Mouse (Mus musculus): ENCODE data around the gene Boc. TPM values are rescaled to one million over a fixed set of nuclear protein-coding genes. Genes with fewer than 3 reads are reported as not detected.

The Boc gene
- polyA plus RNA-seq, 1 experiment = not detected

GRCm38 (mm10) chr16:44578551-44578950 is 19.9 kb upstream of the Boc start:
- 79% methylated on average over 1 of the region's 1 CpGs for WGBS
- Histone ChIP-seq H3K4me3 (ENCODE audit: insufficient read depth, low read depth, low read length) (no peak overlapping the region), H3K4me1 (ENCODE audit: control insufficient read depth, insufficient read depth, low read length) (peaks cover 4% of the 10 kb centered on the region; the same call in 1 of the 2 replicates), H3K27ac (ENCODE audit: insufficient read depth, low read depth, low read length) (no peak overlapping the region)
- no peak for TF ChIP-seq CTCF (IDR thresholded peaks at IDR 0.05; ENCODE audit: insufficient read depth, low read depth, low read length)
- no peak for TF ChIP-seq POLR2A (IDR thresholded peaks at IDR 0.05; ENCODE audit: insufficient read depth, low read depth, low read length)

GRCm38 (mm10) chr16:44568056-44568455 is 9.4 kb upstream of the Boc start:
- Histone ChIP-seq H3K27ac (ENCODE audit: insufficient read depth, low read depth, low read length) (no peak overlapping the region), H3K4me1 (ENCODE audit: control insufficient read depth, insufficient read depth, low read length) (no peaks in the 10 kb centered on the region), H3K4me3 (ENCODE audit: insufficient read depth, low read depth, low read length) (no peak overlapping the region)
- TF ChIP-seq POLR2A (IDR thresholded peaks at IDR 0.05; ENCODE audit: insufficient read depth, low read depth, low read length) (no peak), CTCF (IDR thresholded peaks at IDR 0.05; ENCODE audit: insufficient read depth, low read depth, low read length) (no peak)

GRCm38 (mm10) chr16:44565328-44566210 is 6.9 kb upstream of the Boc start:
- WGBS = 29% methylated on average over 22 of the region's 22 CpGs
- TF ChIP-seq CTCF (IDR thresholded peaks at IDR 0.05; ENCODE audit: insufficient read depth, low read depth, low read length) (no peak), POLR2A (IDR thresholded peaks at IDR 0.05; ENCODE audit: insufficient read depth, low read depth, low read length) (no peak)
- Histone ChIP-seq H3K4me3 (ENCODE audit: insufficient read depth, low read depth, low read length) (no peak overlapping the region), H3K27ac (ENCODE audit: insufficient read depth, low read depth, low read length) (no peak overlapping the region), H3K4me1 (ENCODE audit: control insufficient read depth, insufficient read depth, low read length) (no peaks in the 10 kb centered on the region)

- Histone ChIP-seq H3K4me1 (ENCODE audit: control insufficient read depth, insufficient read depth, low read length) (no peaks in the 10 kb centered on the region), H3K4me3 (ENCODE audit: insufficient read depth, low read depth, low read length) (no peak overlapping the region), H3K27ac (ENCODE audit: insufficient read depth, low read depth, low read length) (no peak overlapping the region)
- TF ChIP-seq CTCF (IDR thresholded peaks at IDR 0.05; ENCODE audit: insufficient read depth, low read depth, low read length) = no peak
- 87% methylated on average over 8 of the region's 8 CpGs for WGBS
These were observed 5.7 kb upstream of the Boc start for GRCm38 (mm10) chr16:44564359-44564758.

GRCm38 (mm10) chr16:44562061-44562460 is 3.4 kb upstream of the Boc start:
- H3K4me1 ChIP-seq (ENCODE audit: control insufficient read depth, insufficient read depth, low read length) = peaks cover 7% of the 10 kb centered on the region; the same call in 1 of the 2 replicates
- no peak overlapping the region for H3K4me3 ChIP-seq (ENCODE audit: insufficient read depth, low read depth, low read length)
- WGBS = 86% methylated on average over 3 of the region's 3 CpGs
- TF ChIP-seq CTCF (IDR thresholded peaks at IDR 0.05; ENCODE audit: insufficient read depth, low read depth, low read length) (no peak), POLR2A (IDR thresholded peaks at IDR 0.05; ENCODE audit: insufficient read depth, low read depth, low read length) (no peak)
- H3K27ac ChIP-seq (ENCODE audit: insufficient read depth, low read depth, low read length) = no peak overlapping the region

- Histone ChIP-seq H3K4me3 (ENCODE audit: insufficient read depth, low read depth, low read length) (no peak overlapping the region), H3K4me1 (ENCODE audit: control insufficient read depth, insufficient read depth, low read length) (peaks cover 7% of the 10 kb centered on the region; the same call in 1 of the 2 replicates), H3K27ac (ENCODE audit: insufficient read depth, low read depth, low read length) (no peak overlapping the region)
- TF ChIP-seq CTCF (IDR thresholded peaks at IDR 0.05; ENCODE audit: insufficient read depth, low read depth, low read length) = no peak
- TF ChIP-seq POLR2A (IDR thresholded peaks at IDR 0.05; ENCODE audit: insufficient read depth, low read depth, low read length) = no peak
- 41% methylated on average over 1 of the region's 1 CpGs for WGBS
These were observed 1.5 kb upstream of the Boc start for GRCm38 (mm10) chr16:44560214-44560613.

- H3K4me3 ChIP-seq (ENCODE audit: insufficient read depth, low read depth, low read length) = no peak overlapping the region
- H3K4me1 ChIP-seq (ENCODE audit: control insufficient read depth, insufficient read depth, low read length) = peaks cover 7% of the 10 kb centered on the region; the same call in 1 of the 2 replicates
- 33% methylated on average over 5 of the region's 5 CpGs for WGBS
- H3K27ac ChIP-seq (ENCODE audit: insufficient read depth, low read depth, low read length) = no peak overlapping the region
- TF ChIP-seq POLR2A (IDR thresholded peaks at IDR 0.05; ENCODE audit: insufficient read depth, low read depth, low read length) = no peak
- TF ChIP-seq CTCF (IDR thresholded peaks at IDR 0.05; ENCODE audit: insufficient read depth, low read depth, low read length) = no peak
These were observed 616 bp upstream of the Boc start for GRCm38 (mm10) chr16:44559330-44559695.

- H3K4me1 ChIP-seq (ENCODE audit: control insufficient read depth, insufficient read depth, low read length) = peaks cover 7% of the 10 kb centered on the region; the same call in 1 of the 2 replicates
- TF ChIP-seq POLR2A (IDR thresholded peaks at IDR 0.05; ENCODE audit: insufficient read depth, low read depth, low read length) (no peak), CTCF (IDR thresholded peaks at IDR 0.05; ENCODE audit: insufficient read depth, low read depth, low read length) (no peak)
- peak overlapping the region; percentile 59 for H3K4me3 ChIP-seq (ENCODE audit: insufficient read depth, low read depth, low read length)
- H3K27ac ChIP-seq (ENCODE audit: insufficient read depth, low read depth, low read length) = 0 out of 2 replicates have a peak overlapping the region, but pooled peaks have one; percentile 0
- 1% methylated on average over 47 of the region's 47 CpGs for WGBS
These were observed 831 bp downstream of the Boc start for GRCm38 (mm10) chr16:44557661-44558470.

GRCm38 (mm10) chr16:44557084-44557483 is 1.6 kb downstream of the Boc start:
- Histone ChIP-seq H3K4me1 (ENCODE audit: control insufficient read depth, insufficient read depth, low read length) (peaks cover 8% of the 10 kb centered on the region; the same call in 1 of the 2 replicates), H3K27ac (ENCODE audit: insufficient read depth, low read depth, low read length) (no peak overlapping the region), H3K4me3 (ENCODE audit: insufficient read depth, low read depth, low read length) (0 out of 2 replicates have a peak overlapping the region, but pooled peaks have one; percentile 2)
- 70% methylated on average over 7 of the region's 7 CpGs for WGBS
- TF ChIP-seq POLR2A (IDR thresholded peaks at IDR 0.05; ENCODE audit: insufficient read depth, low read depth, low read length) = no peak
- TF ChIP-seq CTCF (IDR thresholded peaks at IDR 0.05; ENCODE audit: insufficient read depth, low read depth, low read length) = no peak

Measured in olfactory bulb, adult 2 months (tissue).